Mouse (Mus musculus) cortical plate, adult 2 months (tissue): ENCODE results near the gene Xiap. TPM values are rescaled to one million over a fixed set of nuclear protein-coding genes. Genes with fewer than 3 reads are reported as not detected.
"Not testable (repeated sequence)": the region's sequence is repeated elsewhere in the genome, so short reads cannot be mapped to it uniquely, and the experiment has no call there.

Experiments
- H3K27ac ChIP-seq: fragments of 200-500 bp; 2 replicates; pipeline ENCODE4 v1.5.1; 2012; ENCODE audit warnings: low read length, control low read depth, inconsistent platforms; ENCODE audit not compliant: insufficient read depth
- H3K4me1 ChIP-seq: fragments of 200-500 bp; 2 replicates; pipeline ENCODE4 v1.6.1; 2011; ENCODE audit warnings: low read length; ENCODE audit not compliant: control insufficient read depth, insufficient read depth
- H3K4me3 ChIP-seq: fragments of 200-500 bp; 2 replicates; pipeline ENCODE4 v1.5.1; 2011; ENCODE audit warnings: mild to moderate bottlenecking, low read length, control low read depth; ENCODE audit not compliant: insufficient read depth
- CTCF ChIP-seq: fragments of 200-500 bp; IDR thresholded peaks from 2 replicates; pipeline ENCODE4 v1.5.1; 2011; ENCODE audit warnings: mild to moderate bottlenecking, control low read depth, low read length; ENCODE audit not compliant: insufficient read depth; ENCODE audit errors: extremely low read depth
- POLR2A ChIP-seq: fragments of 200-500 bp; IDR thresholded peaks from 2 replicates; pipeline ENCODE4 v1.6.1; 2011; ENCODE audit warnings: mild to moderate bottlenecking, low read length, control low read depth; ENCODE audit not compliant: insufficient read depth; ENCODE audit errors: extremely low read depth
- polyA plus RNA-seq: library from polyadenylated mRNA; depleted of rRNA; stranded (reverse); fragments of >200 nt; gene quantifications from 2 replicates; pipeline ENCODE4 v1.2.3, GENCODE M21; 2012; rRNA removed

The Xiap gene
- 35.0 and 36.2 TPM in 2 replicates for polyA plus RNA-seq

DNA sequence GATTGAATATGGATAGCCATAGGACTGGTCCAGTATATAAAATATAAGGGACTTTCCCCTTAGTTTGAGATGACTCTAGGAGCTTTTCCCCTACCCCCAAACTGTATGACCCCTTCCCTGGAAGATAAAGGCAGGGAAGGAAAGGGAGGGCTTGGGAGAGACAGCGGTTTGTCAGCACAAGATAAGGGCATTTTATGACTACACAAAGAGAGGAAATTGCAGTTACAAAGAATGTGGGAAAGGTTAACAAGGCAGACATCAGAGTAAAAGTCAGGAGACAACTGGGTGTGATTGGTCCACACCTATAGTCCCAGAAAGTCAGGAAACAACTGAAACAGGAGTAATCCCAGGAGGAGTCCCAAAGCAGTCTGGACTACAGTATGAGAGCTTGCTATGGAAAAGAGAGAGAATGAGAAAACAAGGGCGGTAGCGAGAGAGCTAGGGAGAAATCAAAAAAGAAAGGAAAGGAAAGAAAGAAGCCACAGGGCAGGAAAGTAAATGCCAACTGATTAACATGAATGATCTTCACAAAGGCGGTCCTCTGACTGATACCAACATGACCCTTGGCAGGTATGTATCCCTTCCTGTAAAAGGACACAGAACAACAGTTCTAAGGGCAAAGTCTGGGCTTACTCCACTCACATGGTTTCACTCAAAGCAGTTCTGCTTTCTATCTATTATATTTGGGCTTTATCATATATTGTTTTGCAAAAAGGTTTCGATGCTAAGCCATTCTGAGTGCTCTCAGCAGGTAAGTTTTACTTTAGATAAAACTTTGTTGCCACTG is at the start of gene Xiap:
Gene Xiap, plus strand, starts transcription at position 398 of the 787 bp plus-strand sequence.
- H3K4me1 ChIP-seq: no peaks in the 10 kb centered on the region
- H3K27ac ChIP-seq: no peak within 1 kb of the TSS
- no peak within 1 kb of the TSS for H3K4me3 ChIP-seq
- TF ChIP-seq POLR2A (no peak), CTCF (no peak)

DNA sequence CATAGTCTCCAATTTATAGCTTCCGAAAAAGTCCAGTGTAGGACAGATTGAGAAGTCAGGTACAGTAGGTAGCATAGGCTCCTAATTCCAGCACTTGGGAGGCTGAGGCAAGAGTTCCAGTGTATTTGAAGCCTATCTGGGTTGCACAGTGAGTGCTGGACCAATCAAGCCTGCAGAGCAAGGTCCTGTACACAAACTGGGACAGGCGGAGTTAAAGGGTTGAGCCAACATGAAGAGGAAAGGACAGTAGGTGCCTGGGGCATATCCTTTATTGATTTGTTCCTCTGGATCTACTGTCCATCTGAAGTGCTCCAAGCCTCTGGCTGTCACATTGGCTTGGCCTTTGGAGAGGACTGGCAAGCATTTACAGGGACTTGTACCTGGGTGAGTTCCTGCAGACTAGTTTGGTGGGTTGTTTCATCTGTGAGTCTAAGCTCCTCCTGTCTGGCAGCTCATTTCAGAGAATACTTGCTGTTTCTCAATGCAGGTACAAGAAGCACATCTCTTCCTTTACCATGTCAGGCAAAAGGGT is 46.7 kb upstream of the Xiap start:
- no peaks in the 10 kb centered on the region for H3K4me1 ChIP-seq

DNA sequence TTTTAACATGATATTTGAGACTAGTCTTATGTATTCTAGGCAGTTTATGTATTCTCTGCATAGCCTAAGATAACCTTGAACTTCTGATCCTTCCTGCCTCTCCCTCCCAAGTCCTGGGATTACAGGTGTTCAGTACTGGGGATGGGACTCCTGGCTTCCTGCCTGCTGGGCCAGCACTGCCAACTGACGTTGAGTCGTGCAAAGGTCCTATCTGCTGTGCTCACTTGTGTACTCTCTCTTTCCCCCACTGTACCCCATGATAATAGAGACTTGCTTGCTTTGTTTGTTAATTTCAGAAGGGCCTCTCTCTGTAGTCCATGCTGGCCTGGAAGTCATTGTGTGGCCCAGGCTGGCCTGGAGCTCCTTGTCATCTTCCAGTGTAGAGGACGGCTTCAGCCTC is 45.7 kb upstream of the Xiap start:
- Histone ChIP-seq H3K4me3 (no peak overlapping the region), H3K27ac (no peak overlapping the region), H3K4me1 (no peaks in the 10 kb centered on the region)
- no peak for TF ChIP-seq POLR2A
- no peak for TF ChIP-seq CTCF

More for the DNA sequence above, 46.7 kb upstream of the Xiap start:
- no peak overlapping the region for H3K27ac ChIP-seq
- H3K4me3 ChIP-seq: no peak overlapping the region
- TF ChIP-seq POLR2A (no peak), CTCF (no peak)

DNA sequence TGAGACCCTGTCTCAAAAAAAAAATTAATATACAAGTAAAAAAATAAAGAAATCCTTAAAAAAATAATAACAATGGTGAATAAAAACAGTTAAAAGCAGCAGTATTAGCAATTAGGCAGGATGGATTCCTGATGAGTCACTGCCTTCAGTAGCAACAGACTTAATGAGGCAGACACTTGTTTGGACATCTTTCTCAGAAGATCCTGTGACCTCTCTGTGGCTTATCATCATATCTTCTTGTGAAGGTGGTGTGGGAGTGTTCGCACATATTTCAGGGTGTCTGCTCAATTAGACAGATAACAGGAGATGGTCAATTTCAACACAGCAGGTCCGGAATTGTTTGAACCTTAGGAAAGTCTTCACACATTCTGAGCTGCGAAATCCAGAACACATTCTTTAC is 45.0 kb upstream of the Xiap start:
- Histone ChIP-seq H3K4me3 (no peak overlapping the region), H3K4me1 (no peaks in the 10 kb centered on the region), H3K27ac (no peak overlapping the region)
- TF ChIP-seq POLR2A: no peak
- no peak for TF ChIP-seq CTCF

DNA sequence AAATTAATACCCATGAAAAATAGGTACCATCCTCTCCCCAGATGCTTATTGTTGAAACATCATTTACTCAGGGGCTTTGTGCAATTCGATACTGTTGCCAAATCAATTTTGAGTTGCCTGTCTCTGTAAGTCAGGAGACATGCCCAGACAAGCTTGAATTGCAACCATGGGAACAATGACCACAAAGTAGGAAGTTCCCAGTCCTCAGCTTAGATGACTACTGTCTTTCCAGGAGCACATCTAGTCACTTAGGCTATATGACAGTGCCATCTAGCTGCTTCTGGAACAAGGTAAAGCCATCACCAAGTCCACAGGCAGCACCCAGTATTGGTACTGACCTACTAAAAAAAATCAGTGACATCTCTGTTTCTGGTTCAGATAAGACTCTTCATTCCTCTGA is 41.4 kb upstream of the Xiap start:
- Histone ChIP-seq H3K27ac (no peak overlapping the region), H3K4me1 (no peaks in the 10 kb centered on the region), H3K4me3 (no peak overlapping the region)
- TF ChIP-seq CTCF (0 out of 2 replicates have a peak, but pooled peaks have one; percentile 10), POLR2A (no peak)

DNA sequence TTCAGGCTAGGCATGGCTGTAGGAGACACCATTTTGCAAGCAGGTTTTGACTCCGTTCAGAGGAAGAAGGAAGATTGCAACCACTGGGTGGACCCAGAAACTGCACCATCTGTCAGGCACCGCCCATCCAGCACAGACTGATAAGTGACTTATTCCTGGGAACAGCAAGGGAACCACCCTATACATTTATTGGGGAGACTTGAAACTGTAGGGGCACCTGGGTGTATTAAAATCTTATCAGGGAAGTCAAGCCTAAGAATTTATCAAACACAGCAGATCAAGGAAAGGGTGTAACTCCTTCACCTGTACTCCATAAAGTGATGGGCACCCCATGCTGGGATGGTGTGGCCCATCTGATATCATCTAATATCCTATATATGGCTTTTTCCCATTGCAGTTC is 40.0 kb upstream of the Xiap start:
- Histone ChIP-seq H3K27ac (no peak overlapping the region), H3K4me3 (no peak overlapping the region), H3K4me1 (no peaks in the 10 kb centered on the region)
- TF ChIP-seq POLR2A (no peak), CTCF (no peak)

DNA sequence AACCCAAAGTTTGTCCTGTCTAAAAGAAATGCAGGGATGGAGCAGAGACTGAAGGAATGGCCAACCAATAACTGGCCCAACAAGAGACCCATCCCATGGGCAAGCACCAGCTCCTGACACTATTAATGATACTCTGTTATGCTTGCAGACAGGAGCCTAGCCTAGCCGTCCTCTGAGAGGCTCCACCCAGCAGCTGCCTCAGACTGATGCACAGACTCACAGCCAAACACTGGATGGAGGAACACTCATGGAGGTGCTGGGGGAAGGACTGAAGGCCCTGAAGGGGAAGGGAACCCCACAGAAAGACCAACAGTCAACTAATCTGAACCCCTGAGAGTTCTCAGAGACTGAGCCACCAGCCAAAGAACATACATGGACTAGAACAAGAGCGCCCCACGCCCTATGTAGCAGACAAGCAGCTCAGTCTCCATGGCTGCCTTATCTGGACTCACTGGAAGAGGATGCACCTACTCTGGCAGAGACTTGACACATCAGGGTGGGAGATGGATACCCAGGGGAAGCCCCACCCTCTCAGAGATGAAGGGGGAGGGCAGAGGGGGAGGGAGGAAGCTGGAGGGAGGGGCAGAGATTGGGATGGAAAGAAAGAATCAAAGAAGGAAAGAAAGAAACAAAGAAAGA is 33.6 kb upstream of the Xiap start:
- not testable (repeated sequence) for H3K4me1 ChIP-seq

DNA sequence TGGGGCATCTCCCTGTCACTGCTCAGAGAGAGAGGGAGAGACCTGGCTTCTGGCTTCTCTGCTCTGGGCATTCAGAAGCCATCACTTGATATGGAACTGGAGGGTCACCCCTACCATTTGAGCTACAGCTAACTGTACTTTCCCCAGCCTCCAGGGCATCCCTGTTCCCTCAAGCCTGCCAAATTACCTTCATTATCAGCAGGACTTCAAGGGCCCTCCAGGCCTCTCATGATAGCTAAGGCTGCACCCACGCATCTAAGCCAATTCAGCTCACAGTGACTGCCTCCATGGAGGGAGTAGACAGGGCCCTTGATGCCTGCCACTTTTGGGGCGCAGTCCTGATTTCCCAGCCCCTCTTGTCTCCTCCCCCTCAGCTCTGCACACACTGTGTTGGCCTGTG is 32.5 kb upstream of the Xiap start:
- not testable (repeated sequence) for H3K4me1 ChIP-seq, H3K27ac ChIP-seq, H3K4me3 ChIP-seq

More for the DNA sequence above, 33.6 kb upstream of the Xiap start:
- not testable (repeated sequence) for H3K4me3 ChIP-seq, H3K27ac ChIP-seq

DNA sequence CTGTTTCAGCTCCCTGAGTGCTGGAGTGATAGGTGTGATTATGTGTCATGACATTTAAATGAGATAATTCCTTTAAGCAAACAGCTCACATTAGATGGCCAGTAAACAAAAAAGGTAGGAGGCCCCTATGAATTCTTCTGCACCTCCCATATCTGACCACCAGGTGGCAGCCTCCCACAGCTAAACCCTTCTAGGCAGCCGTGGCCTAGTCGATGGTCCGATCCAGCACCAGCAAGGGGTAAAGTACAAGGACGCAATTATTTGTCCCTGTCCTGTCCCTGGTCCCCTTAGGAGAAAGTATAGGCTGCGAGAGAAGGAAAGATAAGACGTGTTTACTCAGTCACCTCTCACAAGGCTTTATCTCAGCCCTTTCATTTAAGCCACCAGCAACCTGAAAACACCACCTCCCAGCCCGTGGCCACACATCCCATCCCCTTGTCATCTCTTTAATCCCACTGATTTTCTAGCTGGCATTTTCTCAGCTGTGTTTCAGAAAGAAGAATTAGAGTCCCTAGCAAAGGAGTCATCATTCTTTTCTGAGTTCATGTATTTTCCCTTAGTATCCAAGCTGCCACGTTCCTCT is 26.3 kb upstream of the Xiap start:
- H3K27ac ChIP-seq: no peak overlapping the region
- no peaks in the 10 kb centered on the region; the same call in 1 of the 2 replicates for H3K4me1 ChIP-seq
- TF ChIP-seq CTCF (peak; percentile 64), POLR2A (no peak)
- no peak overlapping the region for H3K4me3 ChIP-seq

DNA sequence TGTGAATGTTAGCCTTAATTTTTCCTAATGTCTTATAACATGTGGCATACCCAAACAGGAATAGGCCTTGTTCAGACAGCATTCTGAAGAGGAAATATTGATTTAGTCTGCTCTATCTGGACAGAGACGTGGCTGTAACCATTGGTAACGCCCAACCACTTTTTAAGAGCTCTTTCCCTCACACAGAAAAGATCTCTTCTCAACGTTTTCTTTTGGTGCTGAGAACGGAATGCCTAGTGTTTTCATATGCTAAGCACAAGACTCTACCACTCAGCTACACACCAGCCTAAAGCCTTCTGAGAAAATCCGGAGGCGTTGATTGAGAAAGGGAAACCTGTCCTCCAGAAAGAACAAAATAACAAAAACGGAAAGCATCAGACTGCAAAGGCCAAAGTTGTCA is 25.6 kb upstream of the Xiap start:
- H3K27ac ChIP-seq: no peak overlapping the region
- H3K4me3 ChIP-seq: no peak overlapping the region
- no peak for TF ChIP-seq POLR2A
- TF ChIP-seq CTCF: no peak
- no peaks in the 10 kb centered on the region; the same call in 1 of the 2 replicates for H3K4me1 ChIP-seq
